In genomic region chr8:71709800-71710446, GRCm38 (mm10) we compare ENCODE assay signal across 8 mouse cellular contexts. TPM values are rescaled to one million over a fixed set of nuclear protein-coding genes. Genes with fewer than 3 reads are reported as not detected.
DNase-seq lines count a peak whose midpoint lies in the region; ATAC-seq lines count a peak whose summit lies in the region.

No protein-coding gene starts in this region.

- H3K27ac ChIP-seq in embryonic facial prominence, embryonic 15.5 days (replicated peaks): no peak overlapping the region
- H3K27ac ChIP-seq in heart, embryonic 14.5 days (replicated peaks in 1 of 2; ENCODE audit: control insufficient read depth in 1 of 2, insufficient read depth in 1 of 2, low read depth in 2 of 2, low read length in 2 of 2): no peak overlapping the region
- H3K27ac ChIP-seq in liver, embryonic 12.5 days: no peak overlapping the region
- H3K27ac ChIP-seq in stomach, embryonic 16.5 days (ENCODE audit: low read length): no peak overlapping the region

- H3K36me3 ChIP-seq in embryonic facial prominence, embryonic 15.5 days: no peaks in the 10 kb centered on the region
- no peaks in the 10 kb centered on the region for H3K36me3 ChIP-seq in heart, embryonic 14.5 days (ENCODE audit: control insufficient read depth, insufficient read depth, low read length)
- peaks cover 10% of the 10 kb centered on the region; the same call in 1 of the 2 replicates for H3K36me3 ChIP-seq in liver, embryonic 12.5 days
- no peaks in the 10 kb centered on the region for H3K36me3 ChIP-seq in stomach, embryonic 16.5 days (ENCODE audit: control insufficient read depth, insufficient read depth, low read length)

- DNase-seq in B cell, adult 2 months: peak; percentile 88 to 89
- DNase-seq in adrenal gland, postnatal 4 days (ENCODE audit: low spot score in 2 of 2): peak; percentile 53 to 58
- DNase-seq in kidney, postnatal 14 days: peak; percentile 85
- peak; percentile 61 to 79 for DNase-seq in natural killer cell, adult 2 months (ENCODE audit: low spot score in 2 of 2)

- H3K4me3 ChIP-seq in embryonic facial prominence, embryonic 15.5 days (replicated peaks): 0 out of 2 replicates have a peak overlapping the region, but pooled peaks have one; percentile 12
- H3K4me3 ChIP-seq in heart, embryonic 14.5 days (ENCODE audit: control insufficient read depth in 1 of 2, insufficient read depth in 1 of 2, low read depth in 1 of 2, low read length in 2 of 2): no peak overlapping the region
- peak overlapping the region; percentile 12; the same call in 1 of the 2 replicates for H3K4me3 ChIP-seq in liver, embryonic 12.5 days
- peak overlapping the region; percentile 15; the same call in 1 of the 2 replicates for H3K4me3 ChIP-seq in stomach, embryonic 16.5 days (replicated peaks; ENCODE audit: low read length)

- no peak for ATAC-seq in embryonic facial prominence, embryonic 15.5 days (ENCODE audit: insufficient number of reproducible peaks, low FRiP score, low TSS enrichment, low read depth)
- no peak for ATAC-seq in heart, embryonic 14.5 days (ENCODE audit: insufficient number of reproducible peaks, insufficient read depth, low FRiP score, low read depth)
- ATAC-seq in liver, embryonic 12.5 days: peak; percentile 66
- peak; percentile 71 for ATAC-seq in stomach, embryonic 16.5 days (ENCODE audit: insufficient read depth, low FRiP score)

- no peak overlapping the region for H3K9ac ChIP-seq in embryonic facial prominence, embryonic 15.5 days
- H3K9ac ChIP-seq in heart, embryonic 14.5 days (ENCODE audit: low read length): no peak overlapping the region
- no peak overlapping the region for H3K9ac ChIP-seq in liver, embryonic 12.5 days
- H3K9ac ChIP-seq in stomach, embryonic 16.5 days (ENCODE audit: low read length): 0 out of 2 replicates have a peak overlapping the region, but pooled peaks have one; percentile 14

- 19% methylated on average over 25 of the region's 25 CpGs for WGBS in embryonic facial prominence, embryonic 15.5 days
- 20% methylated on average over 24 of the region's 25 CpGs for WGBS in heart, embryonic 14.5 days
- WGBS in liver, embryonic 12.5 days (ENCODE audit: insufficient replicate concordance): 24% methylated on average over 25 of the region's 25 CpGs
- WGBS in stomach, embryonic 16.5 days: 22% methylated on average over 25 of the region's 25 CpGs

- no peaks in the 10 kb centered on the region for H3K4me1 ChIP-seq in embryonic facial prominence, embryonic 15.5 days
- no peaks in the 10 kb centered on the region; a peak in 1 of 4 replicates for H3K4me1 ChIP-seq in heart, embryonic 14.5 days (ENCODE audit: control insufficient read depth in 2 of 2, insufficient read depth in 2 of 2, low read length in 2 of 2)
- H3K4me1 ChIP-seq in liver, embryonic 12.5 days: peaks cover 12% of the 10 kb centered on the region
- H3K4me1 ChIP-seq in stomach, embryonic 16.5 days (ENCODE audit: control insufficient read depth, insufficient read depth, low read length): 0 out of 2 replicates have a peak, but pooled peaks cover 2% of the 10 kb centered on the region

- no peaks in the 10 kb centered on the region for H3K9me3 ChIP-seq in embryonic facial prominence, embryonic 15.5 days (replicated peaks)
- 0 out of 2 replicates have a peak, but pooled peaks cover 2% of the 10 kb centered on the region for H3K9me3 ChIP-seq in heart, embryonic 14.5 days (ENCODE audit: control insufficient read depth, low read length)
- no peaks in the 10 kb centered on the region for H3K9me3 ChIP-seq in liver, embryonic 12.5 days (replicated peaks)
- H3K9me3 ChIP-seq in stomach, embryonic 16.5 days (replicated peaks; ENCODE audit: control insufficient read depth, low read length): no peaks in the 10 kb centered on the region

- H3K27me3 ChIP-seq in embryonic facial prominence, embryonic 15.5 days: peaks cover 35% of the 10 kb centered on the region
- H3K27me3 ChIP-seq in heart, embryonic 14.5 days (ENCODE audit: control insufficient read depth, insufficient read depth, low read length): peaks cover 56% of the 10 kb centered on the region
- H3K27me3 ChIP-seq in liver, embryonic 12.5 days (replicated peaks): peaks cover 52% of the 10 kb centered on the region
- peaks cover 4% of the 10 kb centered on the region for H3K27me3 ChIP-seq in stomach, embryonic 16.5 days (ENCODE audit: control insufficient read depth, insufficient read depth, low read length)

- peak overlapping the region; percentile 41 for H3K4me2 ChIP-seq in embryonic facial prominence, embryonic 15.5 days (replicated peaks)
- peak overlapping the region; percentile 38 for H3K4me2 ChIP-seq in heart, embryonic 14.5 days (ENCODE audit: low read length)
- H3K4me2 ChIP-seq in liver, embryonic 12.5 days: peak overlapping the region; percentile 51
- H3K4me2 ChIP-seq in stomach, embryonic 16.5 days (ENCODE audit: low read depth, low read length): peak overlapping the region; percentile 44

RNA-seq across cellular contexts. Expression of gene B3gnt3, which starts 8.3 kb away (rescaled TPM):
- total RNA-seq in adrenal gland, postnatal 4 days (2021): 1 to 10 TPM; 4.4 to 5.0 TPM
- polyA plus RNA-seq in embryonic facial prominence, embryonic 15.5 days (2015; fragmentation: Nextera tagmentation; extraction: Ambion mirVana): 1.1 and 1.4 TPM in 2 replicates
- 3.0 and 3.1 TPM in 2 replicates for polyA plus RNA-seq in heart, embryonic 14.5 days (2014; fragmentation: Nextera tagmentation; extraction: Ambion mirVana)
- 3.6 and 4.2 TPM in 2 replicates for polyA plus RNA-seq in liver, embryonic 12.5 days (2016; fragmentation: Nextera tagmentation; extraction: Ambion mirVana)
- polyA plus RNA-seq in stomach, embryonic 16.5 days (2015; fragmentation: Nextera tagmentation; extraction: Ambion mirVana): 12.2 and 15.0 TPM in 2 replicates

RNA-seq across cellular contexts. Expression of gene Fcho1, which starts 15.6 kb away (rescaled TPM):
- 1 to 10 TPM; 8.4 to 9.8 TPM for total RNA-seq in adrenal gland, postnatal 4 days (2021)
- 8.1 and 9.8 TPM in 2 replicates for polyA plus RNA-seq in embryonic facial prominence, embryonic 15.5 days (2015; fragmentation: Nextera tagmentation; extraction: Ambion mirVana)
- 0.61 and 1.4 TPM in 2 replicates for polyA plus RNA-seq in heart, embryonic 14.5 days (2014; fragmentation: Nextera tagmentation; extraction: Ambion mirVana)
- polyA plus RNA-seq in liver, embryonic 12.5 days (2016; fragmentation: Nextera tagmentation; extraction: Ambion mirVana): 19.5 and 20.6 TPM in 2 replicates
- polyA plus RNA-seq in stomach, embryonic 16.5 days (2015; fragmentation: Nextera tagmentation; extraction: Ambion mirVana): 6.1 and 7.0 TPM in 2 replicates

RNA-seq across cellular contexts. Expression of gene Insl3, which starts 20.9 kb away (rescaled TPM):
- total RNA-seq in adrenal gland, postnatal 4 days (2021): 1 to 10 TPM; 6.8 to 8.5 TPM
- 1.1 TPM in 2 replicates for polyA plus RNA-seq in embryonic facial prominence, embryonic 15.5 days (2015; fragmentation: Nextera tagmentation; extraction: Ambion mirVana)
- polyA plus RNA-seq in heart, embryonic 14.5 days (2014; fragmentation: Nextera tagmentation; extraction: Ambion mirVana): 2.4 and 2.7 TPM in 2 replicates
- 1.5 and 2.1 TPM in 2 replicates for polyA plus RNA-seq in liver, embryonic 12.5 days (2016; fragmentation: Nextera tagmentation; extraction: Ambion mirVana)
- polyA plus RNA-seq in stomach, embryonic 16.5 days (2015; fragmentation: Nextera tagmentation; extraction: Ambion mirVana): 1.1 and 1.7 TPM in 2 replicates

RNA-seq across cellular contexts. Expression of gene Jak3, which starts 33.8 kb away (rescaled TPM):
- total RNA-seq in adrenal gland, postnatal 4 days (2021): 10 to 100 TPM; 17.7 to 19.3 TPM
- 5.3 and 6.3 TPM in 2 replicates for polyA plus RNA-seq in embryonic facial prominence, embryonic 15.5 days (2015; fragmentation: Nextera tagmentation; extraction: Ambion mirVana)
- 5.9 and 6.3 TPM in 2 replicates for polyA plus RNA-seq in heart, embryonic 14.5 days (2014; fragmentation: Nextera tagmentation; extraction: Ambion mirVana)
- polyA plus RNA-seq in liver, embryonic 12.5 days (2016; fragmentation: Nextera tagmentation; extraction: Ambion mirVana): 9.2 and 10.4 TPM in 2 replicates
- polyA plus RNA-seq in stomach, embryonic 16.5 days (2015; fragmentation: Nextera tagmentation; extraction: Ambion mirVana): 9.3 and 9.5 TPM in 2 replicates

RNA-seq across cellular contexts. Expression of gene Unc13a, which starts 38.4 kb away (rescaled TPM):
- total RNA-seq in adrenal gland, postnatal 4 days (2021): 10 to 100 TPM; 11.7 to 12.9 TPM
- polyA plus RNA-seq in embryonic facial prominence, embryonic 15.5 days (2015; fragmentation: Nextera tagmentation; extraction: Ambion mirVana): 1.2 and 2.0 TPM in 2 replicates
- 0.38 and 0.89 TPM in 2 replicates for polyA plus RNA-seq in heart, embryonic 14.5 days (2014; fragmentation: Nextera tagmentation; extraction: Ambion mirVana)
- 0.22 and 0.31 TPM in 2 replicates for polyA plus RNA-seq in liver, embryonic 12.5 days (2016; fragmentation: Nextera tagmentation; extraction: Ambion mirVana)
- polyA plus RNA-seq in stomach, embryonic 16.5 days (2015; fragmentation: Nextera tagmentation; extraction: Ambion mirVana): 1.1 and 1.2 TPM in 2 replicates

Comparison
In these comparisons a context has a peak if more than half of its experiments do, and no peak if none do; other contexts are left out.
1. ATAC-seq: peak in liver, embryonic 12.5 days (single experiment) and stomach, embryonic 16.5 days (single experiment); none in embryonic facial prominence, embryonic 15.5 days (single experiment) and heart, embryonic 14.5 days (single experiment).
2. H3K4me3 ChIP-seq: peak in embryonic facial prominence, embryonic 15.5 days (single experiment), liver, embryonic 12.5 days (single experiment) and stomach, embryonic 16.5 days (single experiment); none in heart, embryonic 14.5 days (0 of 2).
3. Peak in every context shown above with its lines, with median percentiles within 50 percentile points of each other: DNase-seq and H3K4me2 ChIP-seq.